18 mouse cellular contexts compared by ENCODE assay signal in genomic region chr6:83857476-83857875, GRCm38 (mm10). TPM values are rescaled to one million over a fixed set of nuclear protein-coding genes. Genes with fewer than 3 reads are reported as not detected.
DNase-seq lines count a peak whose midpoint lies in the region; ATAC-seq and TF ChIP-seq lines count a peak whose summit lies in the region.
"Had no signal": no experiment of that assay in that cellular context is flagged by ENCODE, and none has a peak within 500 bp of the region (broad histone marks: within the 10 kb centered on the region; RNA-seq: fewer than 3 reads in every experiment).

No protein-coding gene starts in this region.

- H3K9ac ChIP-seq in hindbrain, embryonic 16.5 days (ENCODE audit: low read depth, low read length): no peak overlapping the region
- H3K9ac ChIP-seq in midbrain, postnatal 0 days (replicated peaks; ENCODE audit: low read length, poor library complexity, severe bottlenecking): no peak overlapping the region
- H3K9ac ChIP-seq in midbrain, embryonic 15.5 days: no peak overlapping the region
- H3K9ac ChIP-seq: forebrain, embryonic 12.5 days; liver, postnatal 0 days had no signal

- peak overlapping the region; percentile 66 for H3K27ac ChIP-seq in hindbrain, embryonic 10.5 days
- H3K27ac ChIP-seq in hindbrain, embryonic 16.5 days (ENCODE audit: low read depth, low read length): no peak overlapping the region
- H3K27ac ChIP-seq in midbrain, postnatal 0 days (ENCODE audit: low read depth, low read length): no peak overlapping the region
- no peak overlapping the region for H3K27ac ChIP-seq in midbrain, embryonic 15.5 days
- H3K27ac ChIP-seq: forebrain, embryonic 12.5 days had no signal

- no peaks in the 10 kb centered on the region for H3K9me3 ChIP-seq in hindbrain, embryonic 10.5 days
- no peaks in the 10 kb centered on the region for H3K9me3 ChIP-seq in hindbrain, embryonic 16.5 days (ENCODE audit: control insufficient read depth, low read length)
- no peaks in the 10 kb centered on the region for H3K9me3 ChIP-seq in midbrain, postnatal 0 days (ENCODE audit: low read length)
- H3K9me3 ChIP-seq in midbrain, embryonic 15.5 days: no peaks in the 10 kb centered on the region
- H3K9me3 ChIP-seq: forebrain, embryonic 12.5 days; G1E had no signal

- peak; percentile 20 for DNase-seq in cerebellum, adult 11-12 months
- no peak for DNase-seq in cerebellum, postnatal 4 days (ENCODE audit: low spot score in 2 of 2)
- DNase-seq in hindbrain, embryonic 10.5 days (ENCODE audit: low spot score): peak; percentile 38
- peak; percentile 32 for DNase-seq in midbrain, postnatal 0 days (ENCODE audit: low spot score)
- DNase-seq in layer of hippocampus, adult 8-10 months (ENCODE audit: low spot score in 2 of 2): peak; percentile 39 to 47
- no peak for DNase-seq in thymus, adult 18-20 months
- DNase-seq: cerebellum, postnatal 36 days; heart, adult 18-20 months; kidney, adult 9 months; kidney, postnatal 36 days; liver; liver, postnatal 0 days; lung, postnatal 14 days had no signal

- H3K27me3 ChIP-seq in hindbrain, embryonic 10.5 days (ENCODE audit: insufficient read depth, poor library complexity, severe bottlenecking): no peaks in the 10 kb centered on the region
- H3K27me3 ChIP-seq in hindbrain, embryonic 16.5 days (replicated peaks; ENCODE audit: control insufficient read depth, insufficient read depth, low read length): no peaks in the 10 kb centered on the region
- no peaks in the 10 kb centered on the region for H3K27me3 ChIP-seq in midbrain, postnatal 0 days (ENCODE audit: insufficient read depth, low read length)
- no peaks in the 10 kb centered on the region for H3K27me3 ChIP-seq in midbrain, embryonic 15.5 days (replicated peaks)
- H3K27me3 ChIP-seq: forebrain, embryonic 12.5 days had no signal

- 43% methylated on average over 5 of the region's 5 CpGs for WGBS in hindbrain, embryonic 10.5 days
- WGBS in hindbrain, embryonic 16.5 days: 32% methylated on average over 5 of the region's 5 CpGs
- 50% methylated on average over 5 of the region's 5 CpGs for WGBS in midbrain, postnatal 0 days
- 38% methylated on average over 5 of the region's 5 CpGs for WGBS in midbrain, embryonic 15.5 days

- H3K4me2 ChIP-seq in hindbrain, embryonic 16.5 days (ENCODE audit: low read length): no peak overlapping the region
- H3K4me2 ChIP-seq in midbrain, postnatal 0 days (ENCODE audit: low read depth, low read length, poor library complexity, severe bottlenecking): no peak overlapping the region
- H3K4me2 ChIP-seq in midbrain, embryonic 15.5 days: no peak overlapping the region
- H3K4me2 ChIP-seq: forebrain, embryonic 12.5 days had no signal

- H3K4me1 ChIP-seq in hindbrain, embryonic 10.5 days (replicated peaks): peaks cover 8% of the 10 kb centered on the region
- H3K4me1 ChIP-seq in hindbrain, embryonic 16.5 days (ENCODE audit: control insufficient read depth, insufficient read depth, low read depth, low read length): no peaks in the 10 kb centered on the region
- no peaks in the 10 kb centered on the region for H3K4me1 ChIP-seq in midbrain, postnatal 0 days (ENCODE audit: insufficient read depth, low read length)
- H3K4me1 ChIP-seq in midbrain, embryonic 15.5 days: no peaks in the 10 kb centered on the region
- H3K4me1 ChIP-seq: forebrain, embryonic 12.5 days had no signal

- no peak for TF ChIP-seq CTCF in midbrain, postnatal 0 days (IDR thresholded peaks at IDR 0.05)

- no peak for ATAC-seq in hindbrain, embryonic 16.5 days
- ATAC-seq in midbrain, postnatal 0 days (ENCODE audit: low FRiP score): no peak
- ATAC-seq in midbrain, embryonic 15.5 days (replicated peaks): no peak
- ATAC-seq: CD4-positive, CD25-positive, alpha-beta regulatory T cell, adult 4 months; liver, postnatal 0 days had no signal

- H3K4me3 ChIP-seq in hindbrain, embryonic 10.5 days: no peak overlapping the region
- no peak overlapping the region for H3K4me3 ChIP-seq in hindbrain, embryonic 16.5 days (ENCODE audit: low read length)
- H3K4me3 ChIP-seq in midbrain, postnatal 0 days (ENCODE audit: low read depth, low read length): no peak overlapping the region
- no peak overlapping the region for H3K4me3 ChIP-seq in midbrain, embryonic 15.5 days
- H3K4me3 ChIP-seq: forebrain, embryonic 12.5 days had no signal

- H3K36me3 ChIP-seq in hindbrain, embryonic 10.5 days: no peaks in the 10 kb centered on the region
- no peaks in the 10 kb centered on the region for H3K36me3 ChIP-seq in hindbrain, embryonic 16.5 days (ENCODE audit: control insufficient read depth, insufficient read depth, low read length)
- no peaks in the 10 kb centered on the region for H3K36me3 ChIP-seq in midbrain, postnatal 0 days (ENCODE audit: insufficient read depth, low read length)
- H3K36me3 ChIP-seq in midbrain, embryonic 15.5 days (replicated peaks): no peaks in the 10 kb centered on the region
- H3K36me3 ChIP-seq: forebrain, embryonic 12.5 days; G1E had no signal

RNA-seq across cellular contexts. Expression of gene Zfp638, which starts 9.4 kb away (rescaled TPM):
- polyA plus RNA-seq in hindbrain, embryonic 10.5 days (2016; fragmentation: Nextera tagmentation; extraction: Ambion mirVana): 51.3 and 73.4 TPM in 2 replicates
- 58.2 and 61.9 TPM in 2 replicates for polyA plus RNA-seq in hindbrain, embryonic 16.5 days (2015; fragmentation: Nextera tagmentation; extraction: Ambion mirVana)
- total RNA-seq in midbrain, postnatal 0 days (2014; rRNA removed): 107 and 123 TPM in 2 replicates
- 47.0 and 53.8 TPM in 2 replicates for polyA plus RNA-seq in midbrain, postnatal 0 days (2015; fragmentation: Nextera tagmentation; extraction: Ambion mirVana)
- 70.5 and 76.5 TPM in 2 replicates for polyA plus RNA-seq in midbrain, embryonic 15.5 days (2015; fragmentation: Nextera tagmentation; extraction: Ambion mirVana)
- 100 to 1,000 TPM; 115 to 150 (median 133) TPM for total RNA-seq in layer of hippocampus, adult 8-10 months (2022)

RNA-seq across cellular contexts. Expression of gene Paip2b, which starts 25.9 kb away (rescaled TPM):
- polyA plus RNA-seq in hindbrain, embryonic 10.5 days (2016; fragmentation: Nextera tagmentation; extraction: Ambion mirVana): 13.2 and 18.0 TPM in 2 replicates
- polyA plus RNA-seq in hindbrain, embryonic 16.5 days (2015; fragmentation: Nextera tagmentation; extraction: Ambion mirVana): 25.2 and 27.3 TPM in 2 replicates
- total RNA-seq in midbrain, postnatal 0 days (2014; rRNA removed): 59.3 and 66.5 TPM in 2 replicates
- polyA plus RNA-seq in midbrain, postnatal 0 days (2015; fragmentation: Nextera tagmentation; extraction: Ambion mirVana): 25.9 and 26.1 TPM in 2 replicates
- 26.3 and 28.4 TPM in 2 replicates for polyA plus RNA-seq in midbrain, embryonic 15.5 days (2015; fragmentation: Nextera tagmentation; extraction: Ambion mirVana)
- total RNA-seq in layer of hippocampus, adult 8-10 months (2022): 10 to 100 TPM; 43.0 to 66.4 (median 57.0) TPM

Comparison
In these comparisons a context has a peak if more than half of its experiments do, and no peak if none do; other contexts are left out.
1. DNase-seq: peak in cerebellum, adult 11-12 months (single experiment), hindbrain, embryonic 10.5 days (single experiment), midbrain, postnatal 0 days (single experiment) and layer of hippocampus, adult 8-10 months (2 of 2); none in cerebellum, postnatal 4 days (0 of 2) and thymus, adult 18-20 months (0 of 2).